Mouse (Mus musculus) midbrain, postnatal 0 days (tissue): ENCODE measurements around the gene Ptpn18. TPM values are rescaled to one million over a fixed set of nuclear protein-coding genes. Genes with fewer than 3 reads are reported as not detected.

ENCODE experiments used
- ATAC-seq: fragments of 200-750 bp; cut with Nextera tagmentation; 2 replicates; pipeline ENCODE4 v1.8.0; 2017; ENCODE audit warnings: moderate number of reproducible peaks, mild to moderate bottlenecking, moderate TSS enrichment, moderate library complexity; ENCODE audit not compliant: low FRiP score
- DNase-seq: peaks from one replicate; pipeline ENCODE4 v3.0.0-alpha.2; 2015; ENCODE audit warnings: low spot score
- H3K27ac ChIP-seq: fragments of 300-500 bp; sonication (generic); 2 replicates; pipeline ENCODE4 v1.5.1; 2014; ENCODE audit warnings: low read depth, mild to moderate bottlenecking, low read length, mixed read lengths
- H3K27me3 ChIP-seq: fragments of 300-500 bp; sonication (generic); 2 replicates; pipeline ENCODE4 v1.6.1; 2014; ENCODE audit warnings: low read length, control low read depth, mixed read lengths; ENCODE audit not compliant: insufficient read depth
- H3K36me3 ChIP-seq: fragments of 300-500 bp; sonication (generic); 2 replicates; pipeline ENCODE4 v1.6.1; 2014; ENCODE audit warnings: low read length, control low read depth, mixed read lengths; ENCODE audit not compliant: insufficient read depth
- H3K4me1 ChIP-seq: fragments of 300-500 bp; sonication (generic); 2 replicates; pipeline ENCODE4 v1.6.1; 2014; ENCODE audit warnings: mild to moderate bottlenecking, control low read depth, antibody characterized with exemption, low read length, mixed read lengths; ENCODE audit not compliant: insufficient read depth
- H3K4me2 ChIP-seq: fragments of 300-500 bp; sonication (generic); 2 replicates; pipeline ENCODE4 v1.6.1; 2014; ENCODE audit warnings: low read depth, mild to moderate bottlenecking, low read length, mixed read lengths; ENCODE audit not compliant: poor library complexity, severe bottlenecking
- H3K4me3 ChIP-seq: fragments of 300-500 bp; sonication (generic); 2 replicates; pipeline ENCODE4 v1.5.1; 2014; ENCODE audit warnings: low read depth, mild to moderate bottlenecking, low read length, moderate library complexity
- H3K9ac ChIP-seq: fragments of 300-500 bp; sonication (generic); replicated peaks from 2 replicates; pipeline ENCODE4 v1.6.1; 2014; ENCODE audit warnings: mild to moderate bottlenecking, low read length, moderate library complexity, mixed read lengths; ENCODE audit not compliant: poor library complexity, severe bottlenecking
- H3K9me3 ChIP-seq: fragments of 300-500 bp; sonication (generic); 2 replicates; pipeline ENCODE4 v1.6.1; 2016; ENCODE audit warnings: low read length, control low read depth
- CTCF ChIP-seq: IDR thresholded peaks from 2 replicates; pipeline ENCODE4 v1.5.1; 2016; ENCODE audit warnings: antibody characterized with exemption, mild to moderate bottlenecking
- WGBS: fragments of 180-500 bp; shearing (Covaris S2); extraction: QIAGEN DNeasy Blood & Tissue Kit; methylation state at CpG from one replicate; pipeline ENCODE4 v1.1.7; 2014; 5-methylcytosine and 5-hydroxymethylcytosine counted together
- polyA plus RNA-seq: library from polyadenylated mRNA; unstranded; fragments of >200 nt; fragmentation: Nextera tagmentation; extraction: Ambion mirVana; gene quantifications from 2 replicates; pipeline ENCODE4 v1.2.1, GENCODE M21; 2015
- total RNA-seq: library from RNA; depleted of rRNA; stranded (reverse); fragments of >200 nt; gene quantifications from 2 replicates; pipeline ENCODE4 v1.2.3, GENCODE M21; 2014

Ptpn18 gene
- total and polyA plus RNA-seq, 2 experiments from 2014 or later = 4.7 to 5.6 TPM

DNA sequence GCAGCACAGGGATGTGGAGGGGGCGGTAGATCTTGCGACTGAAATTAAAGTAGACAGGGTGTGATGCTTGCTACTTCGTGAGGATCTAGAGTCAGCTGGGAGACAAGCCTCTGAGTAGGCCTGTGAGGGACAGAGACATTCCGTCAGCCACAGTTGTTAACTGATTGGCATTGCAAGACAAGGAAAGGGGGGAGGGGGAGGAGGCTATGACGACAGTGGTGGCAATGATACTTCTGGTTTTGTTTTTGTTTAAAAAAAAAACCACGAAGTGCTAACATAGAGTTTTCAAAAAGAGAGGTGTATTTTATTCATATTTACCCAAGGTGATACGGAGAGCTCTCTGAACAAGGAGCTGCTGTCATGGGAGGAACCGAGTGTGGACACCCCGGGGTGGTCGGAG lies 24.9 kb downstream of the Ptpn18 start:
- no peak overlapping the region for H3K27ac ChIP-seq
- H3K36me3 ChIP-seq = no peaks in the 10 kb centered on the region
- no peak for DNase-seq
- H3K27me3 ChIP-seq = no peaks in the 10 kb centered on the region
- no peaks in the 10 kb centered on the region for H3K9me3 ChIP-seq
- 0 out of 2 replicates have a peak, but pooled peaks cover 5% of the 10 kb centered on the region for H3K4me1 ChIP-seq
- no peak overlapping the region for H3K4me2 ChIP-seq
- no peak for ATAC-seq
- no peak overlapping the region for H3K4me3 ChIP-seq
- 79% methylated on average over 10 of the region's 10 CpGs for WGBS
- no peak overlapping the region for H3K9ac ChIP-seq
- no peak for TF ChIP-seq CTCF

GRCm38 (mm10) chr1:34485461-34486188 lies 26.1 kb downstream of the Ptpn18 start:
- DNase-seq (peak; percentile 80), ATAC-seq (peak; percentile 84)
- no peaks in the 10 kb centered on the region for H3K36me3 ChIP-seq
- H3K4me3 ChIP-seq = peak overlapping the region; percentile 36
- H3K4me1 ChIP-seq = 0 out of 2 replicates have a peak, but pooled peaks cover 5% of the 10 kb centered on the region
- peak overlapping the region; percentile 61 for H3K4me2 ChIP-seq
- H3K27ac ChIP-seq = no peak overlapping the region
- WGBS = 7% methylated on average over 25 of the region's 25 CpGs
- no peaks in the 10 kb centered on the region for H3K27me3 ChIP-seq
- peak; percentile 92 for TF ChIP-seq CTCF
- peak overlapping the region; percentile 48 for H3K9ac ChIP-seq
- no peaks in the 10 kb centered on the region for H3K9me3 ChIP-seq

DNA sequence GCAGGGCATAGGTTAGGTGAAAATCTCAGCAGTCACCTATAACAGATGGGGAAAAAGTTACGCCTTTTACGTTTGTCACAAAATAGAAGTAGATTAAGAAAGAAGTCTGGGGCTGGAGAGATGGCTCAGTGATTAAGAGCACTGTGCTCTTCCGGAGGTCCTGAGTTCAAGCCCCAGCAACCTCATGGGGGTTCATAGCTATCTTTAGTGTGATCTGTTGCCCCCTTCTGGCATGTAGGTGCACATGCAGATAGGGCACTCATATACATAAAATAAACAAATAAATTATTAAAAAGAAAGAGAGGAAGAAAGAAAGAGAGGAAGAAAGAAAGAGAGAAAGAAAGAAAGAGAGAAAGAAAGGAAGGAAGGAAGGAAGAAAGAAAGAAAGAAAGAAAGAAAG lies 27.8 kb downstream of the Ptpn18 start:
- no peak for DNase-seq
- 94% methylated on average over 3 of the region's 3 CpGs for WGBS

GRCm38 (mm10) chr1:34489852-34490541 lies 30.4 kb downstream of the Ptpn18 start:
- H3K9me3 ChIP-seq = no peaks in the 10 kb centered on the region

More for the DNA sequence above, 27.8 kb downstream of the Ptpn18 start:
- Histone ChIP-seq H3K36me3 (no peaks in the 10 kb centered on the region), H3K9me3 (no peaks in the 10 kb centered on the region), H3K4me2 (no peak overlapping the region), H3K27ac (no peak overlapping the region), H3K9ac (no peak overlapping the region), H3K4me1 (0 out of 2 replicates have a peak, but pooled peaks cover 5% of the 10 kb centered on the region), H3K4me3 (no peak overlapping the region), H3K27me3 (no peaks in the 10 kb centered on the region)
- ATAC-seq = no peak
- TF ChIP-seq CTCF = no peak

DNA sequence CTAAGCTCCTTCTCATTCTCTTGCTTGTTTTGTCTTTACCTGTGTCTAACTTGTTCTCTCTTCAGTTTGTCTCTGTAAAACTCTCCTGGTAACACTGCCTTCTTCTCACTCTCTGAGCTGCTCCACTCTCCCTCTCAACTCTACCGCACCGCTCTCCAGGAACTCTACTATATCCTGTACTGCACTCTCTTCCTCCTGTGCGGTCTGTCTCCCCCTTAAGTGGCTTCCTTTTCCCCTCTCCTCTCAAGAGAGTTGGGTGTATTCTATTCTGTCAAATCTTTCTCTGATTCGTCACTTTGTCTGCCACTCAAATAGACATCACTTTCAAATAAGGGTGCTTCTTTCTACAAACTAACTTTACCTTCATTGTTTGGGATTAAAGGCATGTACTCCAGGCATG lies 31.9 kb downstream of the Ptpn18 start:
- WGBS = 88% methylated on average over 4 of the region's 4 CpGs
- Histone ChIP-seq H3K27ac (no peak overlapping the region), H3K9me3 (no peaks in the 10 kb centered on the region), H3K4me1 (no peaks in the 10 kb centered on the region), H3K9ac (no peak overlapping the region), H3K4me3 (no peak overlapping the region), H3K36me3 (no peaks in the 10 kb centered on the region), H3K4me2 (no peak overlapping the region), H3K27me3 (no peaks in the 10 kb centered on the region)
- DNase-seq (no peak), ATAC-seq (no peak)
- TF ChIP-seq CTCF = no peak

More at GRCm38 (mm10) chr1:34489852-34490541, 30.4 kb downstream of the Ptpn18 start:
- Histone ChIP-seq H3K9ac (no peak overlapping the region), H3K36me3 (no peaks in the 10 kb centered on the region), H3K4me1 (0 out of 2 replicates have a peak, but pooled peaks cover 5% of the 10 kb centered on the region), H3K4me3 (no peak overlapping the region), H3K4me2 (no peak overlapping the region), H3K27ac (no peak overlapping the region), H3K27me3 (no peaks in the 10 kb centered on the region)
- WGBS = 94% methylated on average over 6 of the region's 6 CpGs
- ATAC-seq (no peak), DNase-seq (no peak)
- TF ChIP-seq CTCF = no peak

GRCm38 (mm10) chr1:34502991-34503390 lies 43.4 kb downstream of the Ptpn18 start:
- no peaks in the 10 kb centered on the region for H3K27me3 ChIP-seq
- TF ChIP-seq CTCF = no peak
- H3K4me1 ChIP-seq = no peaks in the 10 kb centered on the region
- H3K36me3 ChIP-seq = no peaks in the 10 kb centered on the region
- WGBS = 35% methylated on average over 3 of the region's 3 CpGs
- H3K4me3 ChIP-seq = no peak overlapping the region
- no peak overlapping the region for H3K4me2 ChIP-seq
- no peak overlapping the region for H3K27ac ChIP-seq
- DNase-seq = no peak
- H3K9ac ChIP-seq = no peak overlapping the region
- no peaks in the 10 kb centered on the region for H3K9me3 ChIP-seq
- ATAC-seq = no peak
